Mouse (Mus musculus): Measurements from ENCODE around the gene Chchd2.
A peak's percentile ranks its signal among the peaks of the same experiment; 100 is the strongest.

GRCm38 (mm10) chr5:129864467-129864866, 22.8 kb downstream of the Chchd2 start:
- TF ChIP-seq POLR2A (IDR thresholded peaks at IDR 0.05; ENCODE audit: low read depth, low read length) (no peak), CTCF (conservative IDR thresholded peaks at IDR 0.05; ENCODE audit: insufficient read depth, insufficient read length, low read depth, low read length) (peak; percentile 54; the same call in 1 of the 2 replicates)

Data from kidney, adult 2 months (tissue).